Mouse (Mus musculus): ENCODE measurements at regions not wholly inside any gene's neighbourhood (a gene's known extent, or its start where the extent isn't known, plus 50 kb on each side); places are given as distances from the start of the nearest gene placed in this dataset.
A peak's percentile ranks its signal among the peaks of the same experiment; 100 is the strongest.

DNA sequence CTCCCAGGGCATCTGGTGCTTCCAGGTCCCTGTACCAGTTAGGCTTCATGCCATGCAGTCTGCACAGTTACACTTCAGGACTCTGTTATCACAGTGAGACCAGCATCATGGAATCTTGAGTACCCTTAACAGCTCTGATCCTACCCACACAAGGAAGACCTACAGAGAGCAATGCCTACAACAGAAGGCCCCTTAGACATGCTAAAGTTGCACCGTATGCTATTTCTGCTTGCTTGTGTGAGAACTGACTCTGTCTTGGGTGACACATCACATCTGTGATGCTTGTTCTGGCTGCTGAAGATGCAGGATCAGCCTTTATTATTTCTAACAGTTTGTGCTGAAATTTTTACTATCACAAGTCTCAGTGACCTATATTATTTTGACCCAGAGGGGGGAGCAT, 135.0 kb upstream of the Sh3bp4 start:
- Histone ChIP-seq H3K79me3 (ENCODE audit: low read depth) (no peaks in the 10 kb centered on the region), H3ac (ENCODE audit: control insufficient read depth, insufficient read length, low read depth) (no peak overlapping the region), H3K36me3 (ENCODE audit: control insufficient read depth, insufficient read depth) (no peaks in the 10 kb centered on the region), H3K27me3 (ENCODE audit: control insufficient read depth, insufficient read depth, insufficient read length) (no peaks in the 10 kb centered on the region), H3K79me2 (ENCODE audit: control insufficient read depth, insufficient read depth) (no peaks in the 10 kb centered on the region), H3K4me3 (ENCODE audit: insufficient read depth, poor library complexity, severe bottlenecking) (no peak overlapping the region)
- TF ChIP-seq CEBPB (IDR thresholded peaks at IDR 0.05; ENCODE audit: low read depth) (no peak), MYOG (IDR thresholded peaks at IDR 0.05; ENCODE audit: control insufficient read depth, extremely low read depth, insufficient read length) (no peak), FOSL1 (IDR thresholded peaks at IDR 0.05; ENCODE audit: insufficient read depth, low read length, poor library complexity, severe bottlenecking) (no peak), MYOD1 (IDR thresholded peaks at IDR 0.05; ENCODE audit: control insufficient read depth, insufficient read length, low read depth) (no peak), MAX (IDR thresholded peaks at IDR 0.05) (no peak), USF1 (IDR thresholded peaks at IDR 0.05; ENCODE audit: low read depth) (no peak), CTCF (IDR thresholded peaks at IDR 0.05; ENCODE audit: control insufficient read depth, insufficient read depth, insufficient read length) (no peak)

DNA sequence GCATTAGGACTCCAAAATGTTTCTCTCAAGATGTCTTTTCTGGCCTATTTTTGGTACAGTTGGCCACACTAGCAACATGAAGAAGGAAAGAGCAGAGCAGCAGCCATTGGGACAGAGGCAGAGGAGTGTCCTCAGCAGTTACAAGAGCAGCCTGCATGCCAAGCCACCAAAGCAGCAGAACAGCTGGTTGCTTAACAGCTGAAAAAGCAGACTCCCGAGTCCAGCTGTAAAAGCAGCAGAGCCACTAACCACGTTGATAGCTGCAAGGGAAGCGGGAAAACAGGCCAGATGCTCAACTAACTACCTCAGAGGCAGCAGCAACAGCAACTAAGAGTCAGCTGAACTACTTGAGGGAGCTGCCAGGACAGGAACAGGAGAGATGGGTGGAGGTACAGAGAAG, 134.4 kb upstream of the Sh3bp4 start:
- Histone ChIP-seq H3K79me2 (ENCODE audit: control insufficient read depth, insufficient read depth) (no peaks in the 10 kb centered on the region), H3K79me3 (ENCODE audit: low read depth) (no peaks in the 10 kb centered on the region), H3K4me3 (ENCODE audit: insufficient read depth, poor library complexity, severe bottlenecking) (no peak overlapping the region), H3K27me3 (ENCODE audit: control insufficient read depth, insufficient read depth, insufficient read length) (no peaks in the 10 kb centered on the region), H3ac (ENCODE audit: control insufficient read depth, insufficient read length, low read depth) (no peak overlapping the region), H3K36me3 (ENCODE audit: control insufficient read depth, insufficient read depth) (no peaks in the 10 kb centered on the region)
- TF ChIP-seq MAX (IDR thresholded peaks at IDR 0.05): no peak
- TF ChIP-seq MYOG (IDR thresholded peaks at IDR 0.05; ENCODE audit: control insufficient read depth, extremely low read depth, insufficient read length): no peak
- TF ChIP-seq MYOD1 (IDR thresholded peaks at IDR 0.05; ENCODE audit: control insufficient read depth, insufficient read length, low read depth): peak; percentile 72

DNA sequence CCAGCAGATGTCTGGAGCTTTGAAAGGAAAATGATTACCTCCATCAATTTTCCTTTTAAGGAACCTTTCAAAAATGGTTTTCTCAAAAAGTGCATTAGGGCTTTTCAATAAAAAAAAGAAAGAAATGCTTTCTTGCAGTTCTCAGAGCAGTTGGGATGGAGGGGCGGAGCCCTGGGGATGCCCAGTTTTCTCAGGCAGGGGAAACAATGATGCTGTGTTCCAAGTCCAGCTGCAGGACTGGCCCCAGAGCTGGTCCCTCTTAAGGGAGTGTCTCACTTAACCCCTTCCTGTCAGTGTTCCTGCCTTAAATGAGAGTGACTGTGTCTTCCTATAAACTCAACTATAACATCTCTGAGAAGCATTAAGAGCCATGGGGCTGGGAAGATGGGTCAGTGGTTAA, 132.9 kb upstream of the Sh3bp4 start:
- Histone ChIP-seq H3ac (ENCODE audit: control insufficient read depth, insufficient read length, low read depth) (no peak overlapping the region), H3K79me2 (ENCODE audit: control insufficient read depth, insufficient read depth) (no peaks in the 10 kb centered on the region), H3K79me3 (ENCODE audit: low read depth) (no peaks in the 10 kb centered on the region), H3K4me3 (ENCODE audit: insufficient read depth, poor library complexity, severe bottlenecking) (no peak overlapping the region), H3K36me3 (ENCODE audit: control insufficient read depth, insufficient read depth) (no peaks in the 10 kb centered on the region), H3K27me3 (ENCODE audit: control insufficient read depth, insufficient read depth, insufficient read length) (no peaks in the 10 kb centered on the region)
- no peak for TF ChIP-seq CEBPB (IDR thresholded peaks at IDR 0.05; ENCODE audit: low read depth)

DNA sequence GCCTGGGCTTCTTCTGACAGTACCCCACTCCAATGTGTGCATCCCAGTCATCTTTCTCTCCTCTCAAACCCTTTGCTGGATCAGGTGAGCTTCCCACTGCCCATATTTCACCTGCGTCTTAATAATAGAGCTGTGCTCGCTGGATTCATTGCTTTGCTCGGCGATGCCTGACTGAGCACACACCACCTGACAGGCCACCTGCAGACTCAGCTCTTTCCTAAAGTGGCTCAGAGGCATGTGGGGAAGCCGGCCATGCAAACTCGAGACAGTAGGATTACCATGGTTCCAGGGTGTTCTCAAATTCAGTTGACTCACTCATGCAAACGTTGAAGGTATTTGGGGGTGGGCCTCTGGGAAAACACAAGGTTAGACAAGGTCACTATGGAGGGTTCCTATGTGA, 131.8 kb upstream of the Sh3bp4 start:
- Histone ChIP-seq H3K79me2 (ENCODE audit: control insufficient read depth, insufficient read depth) (no peaks in the 10 kb centered on the region), H3ac (ENCODE audit: control insufficient read depth, insufficient read length, low read depth) (no peak overlapping the region)

DNA sequence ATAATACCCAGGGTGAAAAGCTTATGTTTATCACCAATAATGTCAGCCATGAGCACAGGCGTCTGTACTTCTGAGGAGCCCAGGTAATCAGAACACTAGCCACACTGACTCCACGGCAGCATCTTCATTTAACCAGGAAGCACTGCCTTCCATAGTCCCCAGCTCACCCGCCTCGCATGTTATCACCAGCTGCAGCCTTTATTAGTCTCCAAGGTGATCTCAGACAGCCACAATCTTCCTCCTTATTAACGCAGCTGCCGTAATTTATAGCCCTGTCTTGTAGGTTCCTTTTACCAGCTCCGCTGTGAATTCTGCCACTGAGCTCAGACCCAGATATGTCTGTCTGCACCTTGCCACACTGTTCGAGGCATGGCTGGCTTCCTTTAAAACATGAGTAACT, 127.2 kb upstream of the Sh3bp4 start:
- Histone ChIP-seq H3ac (ENCODE audit: control insufficient read depth, insufficient read length, low read depth) (no peak overlapping the region), H3K27me3 (ENCODE audit: control insufficient read depth, insufficient read depth, insufficient read length) (no peaks in the 10 kb centered on the region), H3K4me3 (ENCODE audit: insufficient read depth, poor library complexity, severe bottlenecking) (no peak overlapping the region), H3K79me3 (ENCODE audit: low read depth) (no peaks in the 10 kb centered on the region), H3K36me3 (ENCODE audit: control insufficient read depth, insufficient read depth) (no peaks in the 10 kb centered on the region), H3K79me2 (ENCODE audit: control insufficient read depth, insufficient read depth) (no peaks in the 10 kb centered on the region)
- TF ChIP-seq USF1 (IDR thresholded peaks at IDR 0.05; ENCODE audit: low read depth): no peak
- TF ChIP-seq CTCF (IDR thresholded peaks at IDR 0.05; ENCODE audit: control insufficient read depth, insufficient read depth, insufficient read length): no peak
- TF ChIP-seq MAX (IDR thresholded peaks at IDR 0.05): no peak
- TF ChIP-seq CEBPB (IDR thresholded peaks at IDR 0.05; ENCODE audit: low read depth): no peak
- no peak for TF ChIP-seq MYOG (IDR thresholded peaks at IDR 0.05; ENCODE audit: control insufficient read depth, extremely low read depth, insufficient read length)
- TF ChIP-seq MYOD1 (IDR thresholded peaks at IDR 0.05; ENCODE audit: control insufficient read depth, insufficient read length, low read depth): no peak
- TF ChIP-seq FOSL1 (IDR thresholded peaks at IDR 0.05; ENCODE audit: insufficient read depth, low read length, poor library complexity, severe bottlenecking): no peak

More for the DNA sequence above, 131.8 kb upstream of the Sh3bp4 start:
- no peaks in the 10 kb centered on the region for H3K36me3 ChIP-seq (ENCODE audit: control insufficient read depth, insufficient read depth)
- TF ChIP-seq CTCF (IDR thresholded peaks at IDR 0.05; ENCODE audit: control insufficient read depth, insufficient read depth, insufficient read length) (no peak), MAX (IDR thresholded peaks at IDR 0.05) (no peak), CEBPB (IDR thresholded peaks at IDR 0.05; ENCODE audit: low read depth) (no peak), MYOD1 (IDR thresholded peaks at IDR 0.05; ENCODE audit: control insufficient read depth, insufficient read length, low read depth) (no peak)
- H3K27me3 ChIP-seq (ENCODE audit: control insufficient read depth, insufficient read depth, insufficient read length): no peaks in the 10 kb centered on the region
- H3K4me3 ChIP-seq (ENCODE audit: insufficient read depth, poor library complexity, severe bottlenecking): no peak overlapping the region
- no peaks in the 10 kb centered on the region for H3K79me3 ChIP-seq (ENCODE audit: low read depth)

DNA sequence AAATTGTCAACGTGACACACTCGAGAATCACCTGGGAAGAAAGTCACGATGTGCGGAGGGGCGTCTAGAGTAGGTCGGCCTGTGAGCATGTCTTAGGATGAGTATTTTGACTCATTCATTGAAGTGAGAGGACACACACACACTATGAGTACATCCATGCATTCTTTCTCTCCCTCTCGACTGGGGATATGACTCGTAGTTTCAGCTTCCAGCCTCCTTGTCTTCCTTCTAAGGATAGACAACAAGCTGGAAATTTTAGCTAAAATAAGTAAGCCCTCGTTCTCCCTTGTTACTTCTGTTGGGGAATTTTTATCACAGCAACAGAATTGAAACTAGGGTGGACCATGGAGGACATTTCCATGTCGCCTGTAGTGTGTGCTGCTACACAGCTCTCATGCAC, 124.3 kb upstream of the Sh3bp4 start:
- Histone ChIP-seq H3K79me3 (ENCODE audit: low read depth) (no peaks in the 10 kb centered on the region), H3ac (ENCODE audit: control insufficient read depth, insufficient read length, low read depth) (no peak overlapping the region), H3K27me3 (ENCODE audit: control insufficient read depth, insufficient read depth, insufficient read length) (no peaks in the 10 kb centered on the region), H3K79me2 (ENCODE audit: control insufficient read depth, insufficient read depth) (no peaks in the 10 kb centered on the region), H3K4me3 (ENCODE audit: insufficient read depth, poor library complexity, severe bottlenecking) (no peak overlapping the region), H3K36me3 (ENCODE audit: control insufficient read depth, insufficient read depth) (no peaks in the 10 kb centered on the region)
- TF ChIP-seq MYOD1 (IDR thresholded peaks at IDR 0.05; ENCODE audit: control insufficient read depth, insufficient read length, low read depth) (no peak), FOSL1 (IDR thresholded peaks at IDR 0.05; ENCODE audit: insufficient read depth, low read length, poor library complexity, severe bottlenecking) (no peak), MAX (IDR thresholded peaks at IDR 0.05) (no peak), USF1 (IDR thresholded peaks at IDR 0.05; ENCODE audit: low read depth) (no peak), CTCF (IDR thresholded peaks at IDR 0.05; ENCODE audit: control insufficient read depth, insufficient read depth, insufficient read length) (no peak), CEBPB (IDR thresholded peaks at IDR 0.05; ENCODE audit: low read depth) (no peak), MYOG (IDR thresholded peaks at IDR 0.05; ENCODE audit: control insufficient read depth, extremely low read depth, insufficient read length) (no peak)

Data from C2C12 (cell line).